In genomic region chr14:34508842-34509439, GRCm38 (mm10) we compare ENCODE assay signal across 16 mouse cellular contexts. TPM values are rescaled to one million over a fixed set of nuclear protein-coding genes. Genes with fewer than 3 reads are reported as not detected.
A peak's percentile ranks its signal among the peaks of the same experiment; 100 is the strongest.
DNase-seq lines count a peak whose midpoint lies in the region; ATAC-seq and TF ChIP-seq lines count a peak whose summit lies in the region.
"Had no signal": no experiment of that assay in that cellular context is flagged by ENCODE, and none has a peak within 500 bp of the region (broad histone marks: within the 10 kb centered on the region; RNA-seq: fewer than 3 reads in every experiment).

No protein-coding gene starts in this region.

- H3K27me3 ChIP-seq in heart, embryonic 14.5 days (ENCODE audit: control insufficient read depth, insufficient read depth, low read length): peaks cover 8% of the 10 kb centered on the region; the same call in 1 of the 2 replicates
- H3K27me3 ChIP-seq in megakaryocyte, embryonic 14.5 days (replicated peaks): peaks cover 58% of the 10 kb centered on the region
- H3K27me3 ChIP-seq in intestine, postnatal 0 days (replicated peaks; ENCODE audit: control insufficient read depth, insufficient read depth, low read length): no peaks in the 10 kb centered on the region
- H3K27me3 ChIP-seq in stomach, postnatal 0 days (ENCODE audit: control insufficient read depth, insufficient read depth, low read length): no peaks in the 10 kb centered on the region
- H3K27me3 ChIP-seq: embryonic facial prominence, embryonic 12.5 days had no signal

- 22% methylated on average over 7 of the region's 7 CpGs for WGBS in heart, embryonic 14.5 days
- WGBS in intestine, postnatal 0 days: 35% methylated on average over 7 of the region's 7 CpGs
- 20% methylated on average over 7 of the region's 7 CpGs for WGBS in stomach, postnatal 0 days

- H3K9me3 ChIP-seq in heart, embryonic 14.5 days (ENCODE audit: control insufficient read depth, low read length): no peaks in the 10 kb centered on the region
- H3K9me3 ChIP-seq in megakaryocyte, embryonic 14.5 days: no peaks in the 10 kb centered on the region
- H3K9me3 ChIP-seq in intestine, postnatal 0 days (ENCODE audit: control insufficient read depth): no peaks in the 10 kb centered on the region
- no peaks in the 10 kb centered on the region for H3K9me3 ChIP-seq in stomach, postnatal 0 days (ENCODE audit: control insufficient read depth, low read length)
- H3K9me3 ChIP-seq: embryonic facial prominence, embryonic 12.5 days; neural tube, embryonic 13.5 days had no signal

- no peak for DNase-seq in heart, adult 18-20 months
- no peak for DNase-seq in stomach, postnatal 0 days (ENCODE audit: low spot score)
- no peak for DNase-seq in gastrocnemius, postnatal 14 days
- DNase-seq in left cerebral cortex, adult 9 months (ENCODE audit: low spot score in 2 of 2): no peak
- DNase-seq: gastrocnemius, postnatal 10 days; kidney, adult 2 months; layer of hippocampus, postnatal 36 days; lung, postnatal 10 days; right cerebral cortex, postnatal 14 days had no signal

- ATAC-seq in heart, embryonic 14.5 days (ENCODE audit: insufficient number of reproducible peaks, insufficient read depth, low FRiP score, low read depth): no peak
- no peak for ATAC-seq in megakaryocyte, adult 5-6 weeks (ENCODE audit: poor library complexity, severe bottlenecking)
- no peak for ATAC-seq in intestine, postnatal 0 days
- no peak for ATAC-seq in stomach, postnatal 0 days (ENCODE audit: low FRiP score, low TSS enrichment)

- no peaks in the 10 kb centered on the region for H3K36me3 ChIP-seq in heart, embryonic 14.5 days (ENCODE audit: control insufficient read depth, insufficient read depth, low read length)
- H3K36me3 ChIP-seq in megakaryocyte, embryonic 14.5 days (replicated peaks; ENCODE audit: low read length): no peaks in the 10 kb centered on the region
- H3K36me3 ChIP-seq in intestine, postnatal 0 days (ENCODE audit: control insufficient read depth, insufficient read depth): no peaks in the 10 kb centered on the region
- H3K36me3 ChIP-seq in stomach, postnatal 0 days (ENCODE audit: control insufficient read depth, insufficient read depth, low read length): no peaks in the 10 kb centered on the region
- H3K36me3 ChIP-seq: embryonic facial prominence, embryonic 12.5 days; neural tube, embryonic 13.5 days had no signal

- 0 out of 4 replicates have a peak overlapping the region, but pooled peaks of 1 of the 2 experiments have one; percentile 14 for H3K27ac ChIP-seq in heart, embryonic 14.5 days (replicated peaks in 1 of 2; ENCODE audit: control insufficient read depth in 1 of 2, insufficient read depth in 1 of 2, low read depth in 2 of 2, low read length in 2 of 2)
- H3K27ac ChIP-seq in intestine, postnatal 0 days (ENCODE audit: low read depth, low read length): no peak overlapping the region
- H3K27ac ChIP-seq in stomach, postnatal 0 days (replicated peaks): peak overlapping the region; percentile 49; the same call in 1 of the 2 replicates
- H3K27ac ChIP-seq: embryonic facial prominence, embryonic 12.5 days; neural tube, embryonic 13.5 days had no signal

- H3K4me1 ChIP-seq in heart, embryonic 14.5 days (ENCODE audit: control insufficient read depth in 2 of 2, insufficient read depth in 2 of 2, low read length in 2 of 2): peaks cover 18 to 39% of the 10 kb centered on the region in 2 experiments
- H3K4me1 ChIP-seq in megakaryocyte, embryonic 14.5 days: peaks cover 25% of the 10 kb centered on the region
- no peaks in the 10 kb centered on the region for H3K4me1 ChIP-seq in intestine, postnatal 0 days (replicated peaks; ENCODE audit: control insufficient read depth, insufficient read depth, low read length)
- peaks cover 7% of the 10 kb centered on the region; the same call in 1 of the 2 replicates for H3K4me1 ChIP-seq in stomach, postnatal 0 days (replicated peaks; ENCODE audit: control insufficient read depth, insufficient read depth)

- peak overlapping the region; percentile 21; the same call in 1 of the 2 replicates for H3K4me2 ChIP-seq in heart, embryonic 14.5 days (ENCODE audit: low read length)
- H3K4me2 ChIP-seq in intestine, postnatal 0 days (replicated peaks; ENCODE audit: low read depth): no peak overlapping the region
- no peak overlapping the region for H3K4me2 ChIP-seq in stomach, postnatal 0 days (replicated peaks; ENCODE audit: low read depth)
- H3K4me2 ChIP-seq: embryonic facial prominence, embryonic 12.5 days; neural tube, embryonic 13.5 days had no signal

- intact Hi-C loops in gastrocnemius, postnatal 14 days (cut with DNase I; ENCODE audit: low total_unique reads): no loop called here

- H3K4me3 ChIP-seq in heart, embryonic 14.5 days (ENCODE audit: control insufficient read depth in 1 of 2, insufficient read depth in 1 of 2, low read depth in 1 of 2, low read length in 2 of 2): no peak overlapping the region
- peak overlapping the region; percentile 18 for H3K4me3 ChIP-seq in megakaryocyte, embryonic 14.5 days (replicated peaks)
- H3K4me3 ChIP-seq in intestine, postnatal 0 days (ENCODE audit: low read depth, low read length): no peak overlapping the region
- H3K4me3 ChIP-seq in stomach, postnatal 0 days (ENCODE audit: low read depth, low read length): no peak overlapping the region
- H3K4me3 ChIP-seq: embryonic facial prominence, embryonic 12.5 days; neural tube, embryonic 13.5 days had no signal

- TF ChIP-seq CTCF in intestine, postnatal 0 days (IDR thresholded peaks at IDR 0.05; ENCODE audit: low read depth): peak; percentile 38
- TF ChIP-seq CTCF in stomach, postnatal 0 days (IDR thresholded peaks at IDR 0.05; ENCODE audit: low read depth): peak; percentile 29

- H3K9ac ChIP-seq in heart, embryonic 14.5 days (ENCODE audit: low read length): 0 out of 2 replicates have a peak overlapping the region, but pooled peaks have one; percentile 8
- no peak overlapping the region for H3K9ac ChIP-seq in intestine, postnatal 0 days (ENCODE audit: low read depth, low read length)
- no peak overlapping the region for H3K9ac ChIP-seq in stomach, postnatal 0 days (ENCODE audit: low read length)
- H3K9ac ChIP-seq: embryonic facial prominence, embryonic 12.5 days; neural tube, embryonic 13.5 days had no signal

- no peak for TF ChIP-seq EP300 in stomach, postnatal 0 days (optimal IDR thresholded peaks at IDR 0.05)

RNA-seq across cellular contexts. Expression of gene Bmpr1a, which starts 5.8 kb away (rescaled TPM):
- polyA plus RNA-seq in heart, embryonic 14.5 days (2014; fragmentation: Nextera tagmentation; extraction: Ambion mirVana): 44.2 and 49.0 TPM in 2 replicates
- total RNA-seq in heart, adult 18-20 months (2021): 10 to 100 TPM; 52.9 to 56.9 TPM
- polyA plus RNA-seq in megakaryocyte, embryonic 14.5 days (2012; ENCODE audit: insufficient read depth, low replicate concordance): 0.36 TPM in 1 of 2 replicates, not detected in the other
- 2.5 and 3.2 TPM in 2 replicates for total RNA-seq in megakaryocyte, adult 5-6 weeks (2015)
- total RNA-seq in megakaryocyte, adult 5-6 weeks (2017): 2.3 and 2.6 TPM in 2 replicates
- polyA plus RNA-seq in intestine, postnatal 0 days (2015; fragmentation: Nextera tagmentation; extraction: Ambion mirVana): 18.8 and 19.3 TPM in 2 replicates
- 27.0 and 29.0 TPM in 2 replicates for polyA plus RNA-seq in stomach, postnatal 0 days (2015; fragmentation: Nextera tagmentation; extraction: Ambion mirVana)
- 10 to 100 TPM; 65.3 to 69.9 TPM for total RNA-seq in gastrocnemius, postnatal 14 days (2021)

RNA-seq across cellular contexts. Expression of gene 9230112D13Rik, which starts 13.7 kb away (rescaled TPM):
- not detected in 2 replicates for polyA plus RNA-seq in heart, embryonic 14.5 days (2014; fragmentation: Nextera tagmentation; extraction: Ambion mirVana)
- total RNA-seq in heart, adult 18-20 months (2021): not detected
- not detected in 2 replicates for polyA plus RNA-seq in megakaryocyte, embryonic 14.5 days (2012; ENCODE audit: insufficient read depth, low replicate concordance)
- total RNA-seq in megakaryocyte, adult 5-6 weeks (2015): not detected in 2 replicates
- total RNA-seq in megakaryocyte, adult 5-6 weeks (2017): not detected in 2 replicates
- not detected in 2 replicates for polyA plus RNA-seq in intestine, postnatal 0 days (2015; fragmentation: Nextera tagmentation; extraction: Ambion mirVana)
- not detected in 2 replicates for polyA plus RNA-seq in stomach, postnatal 0 days (2015; fragmentation: Nextera tagmentation; extraction: Ambion mirVana)
- total RNA-seq in gastrocnemius, postnatal 14 days (2021): not detected
- total RNA-seq: gastrocnemius, postnatal 10 days; layer of hippocampus, postnatal 36 days had no signal
- polyA plus RNA-seq: embryonic facial prominence, embryonic 12.5 days; kidney, adult 2 months; neural tube, embryonic 13.5 days; testis, adult 2 months had no signal

Comparison
In these comparisons a context has a peak if more than half of its experiments do, and no peak if none do; other contexts are left out.
1. RNA of gene Bmpr1a, which starts 5.8 kb away (polyA plus RNA-seq): 44.2 to 49.0 TPM in heart, embryonic 14.5 days, 27.0 to 29.0 TPM in stomach, postnatal 0 days and 18.8 to 19.3 TPM in intestine, postnatal 0 days; 0.36 TPM in megakaryocyte, embryonic 14.5 days; every median in the first group is over 10 times any median in the second.